Mouse (Mus musculus) T-cell, adult 2 months (primary cell): ENCODE measurements around the gene Prune2.

Experiments used
- DNase-seq: peaks from one replicate; pipeline ENCODE4 v3.0.0; 2022; ENCODE audit warnings: low spot score

Gene Prune2

DNA sequence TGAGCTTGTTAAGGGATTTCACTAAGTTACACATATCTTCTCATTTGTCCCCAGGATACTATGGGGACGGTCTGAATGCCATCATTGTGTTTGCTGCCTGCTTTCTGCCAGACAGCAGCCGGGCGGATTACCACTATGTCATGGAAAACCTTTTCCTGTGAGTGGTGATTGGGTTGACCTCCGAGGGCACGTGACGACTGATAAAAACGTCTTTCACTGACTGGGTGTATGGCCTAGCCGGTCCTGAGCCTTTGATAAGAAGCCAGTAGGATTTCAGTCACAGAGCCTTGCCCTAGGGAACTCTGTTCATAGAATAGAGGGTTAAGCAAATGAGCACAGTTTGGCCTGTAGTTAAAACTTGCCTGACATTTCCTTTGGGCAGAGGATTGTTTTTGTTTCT is 243.1 kb downstream of the Prune2 start:
- DNase-seq, result no peak

DNA sequence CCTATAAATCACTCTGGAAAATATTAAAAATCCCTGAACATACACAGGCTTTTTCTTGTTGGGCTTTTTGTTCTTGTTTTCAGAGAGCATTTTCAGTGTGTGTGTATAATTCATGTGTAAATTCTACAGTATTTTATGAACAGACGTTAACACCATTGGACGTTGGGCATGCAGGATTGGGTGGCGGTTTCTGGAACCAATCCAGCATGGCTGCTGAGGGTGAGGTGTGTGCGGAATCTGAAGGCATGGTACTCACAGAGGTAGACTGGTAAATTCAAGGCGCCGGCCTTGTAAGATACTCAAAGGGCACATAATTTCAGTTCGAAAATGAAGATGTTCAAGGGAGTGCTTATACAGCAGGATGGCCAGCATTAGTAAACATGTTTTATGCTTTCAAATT is 251.2 kb downstream of the Prune2 start:
- no peak for DNase-seq

DNA sequence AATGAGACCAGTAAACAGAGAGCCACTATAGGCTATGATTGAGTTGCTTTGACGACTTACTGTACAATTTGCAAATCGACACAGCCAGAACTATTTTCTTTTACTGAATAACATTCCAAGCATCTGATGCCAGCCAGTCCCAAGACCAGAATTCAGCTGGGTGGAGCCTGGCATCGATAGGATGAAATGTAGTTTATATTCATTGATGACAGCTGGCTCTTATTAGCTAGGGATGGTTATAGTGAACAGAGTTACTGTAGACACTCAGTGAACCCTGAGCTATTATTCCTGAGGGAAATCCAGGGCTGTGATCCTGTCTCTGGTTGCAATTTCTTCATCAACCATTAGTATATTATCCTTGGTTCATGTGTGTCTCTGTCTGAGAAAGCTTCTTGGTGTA is 254.6 kb downstream of the Prune2 start:
- no peak for DNase-seq

DNA sequence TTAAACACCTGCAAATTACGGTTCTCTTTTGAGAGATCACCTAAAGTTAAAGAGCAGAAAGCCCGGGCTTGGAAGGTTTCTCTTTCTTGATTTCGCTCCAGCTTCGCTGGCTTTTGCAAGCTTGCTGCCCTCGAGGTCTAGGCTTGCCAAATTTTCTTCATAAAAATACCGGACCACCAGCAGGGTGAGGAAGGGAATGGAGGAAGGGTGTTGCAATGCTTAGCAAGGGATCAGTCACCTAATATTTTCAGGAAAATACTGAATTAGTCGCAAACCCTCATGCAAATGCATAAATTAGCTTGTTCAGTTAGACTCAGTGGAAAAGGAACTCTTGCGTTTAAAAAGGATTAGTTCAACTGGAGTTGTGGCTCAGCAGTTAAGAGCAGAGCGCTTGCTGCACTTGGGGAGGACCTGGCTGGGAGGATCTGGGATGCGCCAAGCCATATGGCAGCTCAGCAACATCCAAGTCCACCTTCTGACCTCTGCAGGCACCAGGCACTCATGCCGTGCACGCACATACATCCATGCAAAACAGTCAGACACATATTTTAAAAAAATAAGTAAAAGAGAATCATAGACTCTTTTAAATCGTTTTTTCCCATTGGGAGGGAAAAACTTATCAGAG is 259.1 kb downstream of the Prune2 start:
- DNase-seq, result no peak

DNA sequence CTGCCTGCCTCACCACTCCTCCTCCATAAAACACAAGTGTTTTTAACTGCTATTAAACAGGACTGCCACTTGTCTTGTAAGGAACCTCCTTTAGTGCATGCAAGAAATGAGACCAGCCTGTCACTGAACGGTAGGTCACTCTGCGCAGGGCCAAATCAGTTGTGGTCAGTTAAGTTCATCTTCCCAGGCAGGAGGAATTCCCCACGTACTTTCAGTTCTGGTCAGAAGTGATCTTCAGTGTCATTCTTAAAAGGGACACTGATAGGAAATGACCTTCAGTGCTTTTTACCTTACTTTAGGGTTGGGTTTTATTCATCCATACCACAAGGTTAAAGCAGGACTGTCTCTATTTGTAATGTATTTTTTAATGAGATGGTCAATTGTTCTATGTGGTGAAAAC is 262.3 kb downstream of the Prune2 start:
- DNase-seq, result no peak

DNA sequence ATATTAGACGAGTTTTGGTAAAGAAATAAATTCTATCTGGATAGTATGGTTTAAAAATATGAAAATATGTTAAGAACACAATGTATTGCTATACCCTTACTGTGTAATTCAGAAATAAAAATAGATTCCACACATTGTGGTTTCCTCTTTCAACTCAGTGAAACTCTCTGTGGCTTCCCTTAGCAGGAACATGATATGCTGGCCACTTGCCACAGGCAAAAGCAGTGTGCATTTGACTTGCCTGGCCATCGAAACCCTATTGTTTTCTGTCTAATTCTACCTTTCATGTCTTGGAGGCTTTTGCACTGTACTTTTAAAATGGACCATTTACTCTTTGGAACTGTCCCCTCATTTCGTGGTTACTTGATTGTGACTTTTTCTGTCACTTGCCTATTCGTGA is 267.9 kb downstream of the Prune2 start:
- no peak for DNase-seq

DNA sequence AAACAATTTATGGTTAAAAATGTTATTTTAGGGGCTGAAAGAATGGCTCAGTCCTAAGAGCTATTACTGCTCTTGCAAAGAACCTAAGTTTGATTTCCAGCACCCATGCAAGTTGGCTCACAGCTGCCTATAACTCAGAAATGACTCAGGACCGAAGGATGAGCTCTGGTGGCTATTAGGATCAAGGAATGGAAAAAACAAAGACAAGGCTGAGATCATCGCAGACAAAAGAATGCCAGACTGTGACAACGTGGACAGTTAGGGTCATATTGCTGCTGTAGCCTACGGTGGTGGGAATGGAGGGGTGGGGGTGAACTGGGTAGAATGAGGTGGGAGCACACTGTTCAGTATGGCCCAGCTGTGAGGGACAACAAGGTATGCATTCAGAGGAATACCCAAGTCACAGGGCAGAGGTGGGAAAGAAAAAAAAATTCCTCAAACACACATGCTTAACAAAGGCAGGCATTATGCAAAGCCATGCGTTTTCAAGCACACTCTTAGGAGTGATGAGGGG is 269.7 kb downstream of the Prune2 start:
- no peak for DNase-seq

DNA sequence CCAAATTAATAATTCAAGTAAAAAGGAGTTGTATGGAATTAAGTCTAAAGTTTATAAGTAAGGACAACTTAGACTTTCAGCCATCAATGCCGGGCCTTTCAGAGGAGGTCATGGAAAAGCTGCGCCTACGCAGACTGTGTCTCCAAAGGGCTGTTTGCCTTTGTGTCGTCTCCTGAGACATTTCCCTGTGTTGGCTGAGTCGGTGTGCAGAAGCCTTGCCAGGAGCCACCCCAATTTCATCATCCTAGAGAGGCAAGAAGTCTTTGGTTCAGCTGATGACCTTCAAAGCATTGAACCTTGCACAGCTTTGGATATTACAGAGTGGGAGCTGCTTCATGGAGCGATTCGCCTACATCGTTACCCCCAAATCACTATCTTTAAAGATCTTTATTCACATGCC is 270.2 kb downstream of the Prune2 start:
- no peak for DNase-seq

DNA sequence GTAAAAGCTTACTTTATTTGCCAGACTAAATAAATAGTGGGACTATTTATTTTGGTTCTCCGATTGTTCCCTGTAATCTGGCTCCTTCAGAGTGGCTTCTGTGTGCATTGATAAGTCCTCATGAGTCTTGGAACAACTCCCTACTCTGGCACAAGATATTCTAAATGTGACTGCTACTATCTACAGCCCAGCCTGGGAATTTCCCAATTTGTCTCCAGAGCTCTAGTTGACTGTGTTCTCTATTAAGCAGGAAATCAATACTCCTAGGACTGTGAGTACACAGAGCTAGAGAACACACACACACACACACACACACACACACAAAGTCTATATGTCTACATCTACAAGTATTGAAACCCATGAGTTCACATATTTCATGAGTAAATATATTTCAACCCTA is 274.1 kb downstream of the Prune2 start:
- no peak for DNase-seq

DNA sequence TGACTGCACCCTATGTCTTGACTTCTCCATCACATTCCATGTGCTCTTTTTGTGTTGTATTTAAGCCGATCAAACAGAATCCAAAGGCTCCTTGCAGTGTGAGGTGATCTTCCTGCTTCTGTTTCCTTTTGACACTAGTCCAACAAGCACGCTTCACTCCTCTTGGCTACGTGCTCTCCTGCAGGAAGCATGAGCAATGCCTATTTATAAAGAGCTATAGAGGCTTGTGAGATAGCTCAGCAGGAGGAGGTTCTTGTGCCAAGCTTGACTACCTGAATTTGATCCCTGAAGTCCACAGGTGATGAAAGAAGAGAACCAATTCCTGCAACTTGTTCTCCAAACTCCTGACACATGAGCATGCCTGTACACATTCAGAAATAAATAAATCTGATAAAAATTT is 282.6 kb downstream of the Prune2 start:
- DNase-seq, result no peak

DNA sequence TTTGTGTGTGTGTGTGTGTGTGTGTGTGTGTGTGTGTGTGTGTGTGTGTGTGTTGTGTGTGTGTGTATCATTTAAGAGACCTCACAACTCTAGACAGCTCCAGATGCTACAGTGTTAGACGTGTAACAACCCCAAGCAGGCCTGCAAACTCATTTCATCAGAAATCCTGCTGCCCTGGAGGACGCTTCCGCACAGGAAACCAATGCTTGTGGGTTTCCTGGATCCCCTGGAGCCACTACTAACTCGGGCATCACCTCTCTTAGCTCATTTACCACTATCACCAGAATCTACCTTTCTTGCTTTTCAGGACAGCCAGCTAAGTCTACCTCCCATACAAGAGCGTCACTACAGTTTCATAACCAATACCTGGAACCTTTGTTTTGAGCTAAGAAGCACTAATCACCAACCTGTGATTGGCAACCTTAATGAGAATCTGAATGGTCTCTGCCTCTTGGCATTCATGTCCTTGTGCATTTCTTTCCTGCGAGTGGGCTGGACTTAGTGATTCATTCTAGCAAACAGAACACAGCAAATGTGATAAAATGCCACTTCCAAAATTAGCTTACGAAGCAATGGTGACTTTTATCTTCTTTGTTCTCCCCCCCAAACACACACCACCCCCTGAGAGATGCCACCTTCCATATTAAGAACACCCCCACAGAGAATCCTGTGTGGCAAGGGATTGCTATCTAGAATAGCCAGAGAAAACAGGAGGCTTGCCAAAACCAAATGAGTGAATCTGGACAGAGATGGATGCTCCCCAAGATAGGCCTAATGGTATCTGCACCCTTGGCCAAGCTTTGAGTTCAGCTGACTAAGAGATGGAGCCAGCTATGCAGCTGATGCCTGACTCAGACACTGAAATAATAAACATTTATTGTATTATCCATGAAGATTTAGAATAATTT is 284.5 kb downstream of the Prune2 start:
- no peak for DNase-seq

DNA sequence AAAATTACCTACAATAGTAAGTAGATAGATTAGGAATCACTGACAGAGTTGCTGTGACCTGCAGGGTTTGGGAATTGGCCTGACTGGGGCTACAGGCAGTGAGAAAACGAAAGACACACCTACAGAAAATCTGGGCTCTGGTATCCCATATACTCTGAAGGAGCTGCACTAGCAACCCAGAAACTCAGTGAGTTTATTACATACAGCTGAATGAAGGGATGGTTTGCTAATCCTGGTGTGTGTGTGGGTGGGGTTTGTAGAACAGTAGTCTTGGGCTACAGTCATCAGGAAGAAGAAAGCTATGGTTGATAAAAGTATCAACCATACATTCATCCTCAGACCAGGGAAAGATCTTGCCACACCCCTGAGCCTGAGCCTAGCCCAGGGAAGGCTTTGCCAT is 285.3 kb downstream of the Prune2 start:
- DNase-seq, result no peak

DNA sequence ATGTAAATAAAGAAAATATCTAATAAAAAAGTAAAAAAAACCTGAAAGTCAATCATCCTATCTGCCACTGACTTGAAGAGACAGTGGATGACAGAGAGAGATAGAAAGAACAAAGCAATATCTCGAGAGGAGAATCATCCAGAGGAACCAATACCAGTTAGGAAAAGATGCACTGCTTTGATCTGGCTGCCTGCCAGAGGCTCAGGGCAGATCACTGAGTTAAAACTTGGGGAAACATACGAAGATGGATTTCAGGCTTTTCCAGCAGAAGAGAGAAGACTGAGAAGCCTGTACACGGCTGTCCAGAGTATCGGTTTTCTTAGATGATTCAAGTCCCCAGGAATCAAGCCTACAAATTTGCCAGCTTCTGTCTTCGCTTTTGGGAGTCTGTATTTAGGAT is 287.0 kb downstream of the Prune2 start:
- no peak for DNase-seq

DNA sequence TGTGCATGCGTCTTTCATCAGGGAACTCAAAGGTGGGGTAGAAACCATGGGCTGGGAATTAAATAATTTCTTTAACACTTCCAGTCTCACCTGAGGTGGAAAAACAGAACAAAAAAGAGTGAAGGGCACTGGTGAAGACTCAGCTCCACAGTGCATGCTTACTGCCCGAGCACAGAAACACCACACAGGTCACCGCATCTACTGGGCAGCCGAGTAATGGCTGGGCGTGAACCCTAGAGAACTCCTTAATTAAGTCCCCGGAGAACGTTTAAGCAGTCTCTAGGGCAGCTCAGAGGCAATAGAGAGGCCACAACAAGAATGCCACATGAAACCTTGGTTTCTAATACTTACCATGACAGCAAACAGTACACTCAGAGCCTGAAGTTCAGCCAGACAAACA is 288.6 kb downstream of the Prune2 start:
- DNase-seq, result no peak

DNA sequence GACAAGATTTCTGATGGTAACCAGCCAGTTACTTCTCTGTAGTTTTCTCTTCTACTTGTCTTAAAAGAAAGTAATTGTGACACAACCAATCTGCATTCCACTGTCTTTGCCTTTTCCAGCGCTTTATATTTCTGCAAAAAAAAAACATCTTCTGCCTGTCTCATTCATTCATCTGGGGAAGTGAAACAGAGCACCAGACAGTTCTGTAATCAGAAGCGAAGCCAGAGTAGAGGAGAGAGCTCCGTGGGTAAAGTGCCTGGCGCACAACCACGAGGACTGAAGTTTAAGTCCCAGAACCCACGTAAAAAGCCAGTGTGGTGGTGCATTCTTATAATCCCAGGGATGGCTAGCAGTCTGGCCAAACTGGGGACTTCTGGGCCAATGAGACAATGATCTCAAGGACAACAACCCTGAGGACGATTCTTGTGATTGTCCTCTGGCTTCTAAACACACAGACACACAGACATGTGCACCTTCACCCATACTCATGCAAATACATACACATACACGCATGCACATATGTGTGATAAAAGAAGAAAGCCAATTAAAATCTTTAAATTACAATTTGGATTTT is 291.5 kb downstream of the Prune2 start:
- no peak for DNase-seq

DNA sequence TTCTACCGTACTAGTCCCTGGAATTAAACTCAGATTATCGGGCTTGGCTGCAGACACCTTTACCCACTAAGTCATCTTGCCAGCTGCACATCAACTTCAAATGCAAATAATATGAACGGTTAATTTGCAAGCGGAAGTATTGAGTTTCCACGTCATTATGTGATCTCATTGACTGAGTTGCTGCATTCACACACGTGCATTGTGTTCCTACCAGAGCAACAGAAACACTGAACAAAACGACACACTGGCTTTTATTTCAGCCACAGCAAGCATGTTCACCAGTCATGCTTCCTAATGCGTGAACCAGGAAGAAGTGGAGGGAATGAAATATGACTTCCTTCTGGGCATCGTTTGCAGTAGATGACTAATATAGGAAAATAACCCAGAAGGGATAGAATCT is 293.8 kb downstream of the Prune2 start:
- DNase-seq, result no peak

DNA sequence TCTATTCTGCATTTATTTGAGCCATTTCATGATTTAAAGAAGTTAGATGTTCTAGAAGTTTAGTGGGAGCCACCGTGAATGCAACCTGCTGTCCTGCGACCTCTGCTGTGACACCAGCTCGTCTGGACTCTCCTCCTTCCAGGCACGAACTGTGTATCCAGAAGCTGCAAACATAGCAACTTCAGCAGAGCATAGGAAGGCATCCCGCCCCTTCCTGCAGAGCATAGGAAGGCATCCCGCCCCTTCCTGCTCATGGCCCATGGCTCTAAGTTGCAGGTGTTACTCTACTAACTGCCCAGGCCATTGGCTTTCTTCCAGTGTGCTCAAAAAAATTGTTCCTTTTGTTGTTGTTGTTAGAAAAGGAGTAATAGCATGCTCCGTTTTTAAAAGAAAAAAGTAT is 294.9 kb downstream of the Prune2 start:
- no peak for DNase-seq

DNA sequence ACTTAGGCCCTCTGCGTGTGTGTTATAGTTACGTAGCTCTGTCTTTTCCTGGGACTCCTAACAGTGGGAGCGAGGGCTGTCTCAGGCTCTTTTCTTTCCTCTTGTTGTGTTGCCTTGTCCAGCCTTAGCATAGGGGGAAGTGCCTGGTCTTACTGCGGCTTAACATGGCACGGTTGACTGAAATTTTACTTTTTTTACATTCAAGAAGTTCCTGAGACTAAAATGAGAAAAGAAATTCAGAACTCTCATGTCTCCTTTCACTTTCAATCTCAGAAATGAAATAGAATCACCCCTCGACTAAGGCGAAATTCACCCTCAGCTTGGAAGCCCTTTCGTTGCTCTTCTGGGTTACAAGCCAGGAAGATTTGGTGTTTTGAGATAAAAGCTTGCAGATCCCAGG is 295.5 kb downstream of the Prune2 start:
- DNase-seq, result no peak

DNA sequence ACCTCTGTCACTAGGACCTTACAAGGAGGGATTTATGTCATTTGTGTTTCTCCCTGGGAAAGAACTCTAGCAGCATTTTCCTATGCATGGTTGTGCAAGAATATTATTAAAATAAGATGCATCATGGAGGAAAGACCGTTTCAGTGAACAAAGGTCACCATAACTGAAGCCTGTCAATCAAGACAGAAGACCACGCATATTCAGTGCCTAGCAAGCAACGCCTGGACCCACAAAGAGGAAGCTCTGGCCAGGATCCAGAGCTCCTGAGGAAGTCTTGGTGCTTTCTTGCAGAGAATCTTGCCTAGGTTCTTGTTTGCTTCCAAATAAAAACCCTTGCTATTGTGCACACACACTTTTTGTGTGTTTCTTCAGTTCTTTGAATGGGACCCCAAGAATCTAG is 296.9 kb downstream of the Prune2 start:
- no peak for DNase-seq

DNA sequence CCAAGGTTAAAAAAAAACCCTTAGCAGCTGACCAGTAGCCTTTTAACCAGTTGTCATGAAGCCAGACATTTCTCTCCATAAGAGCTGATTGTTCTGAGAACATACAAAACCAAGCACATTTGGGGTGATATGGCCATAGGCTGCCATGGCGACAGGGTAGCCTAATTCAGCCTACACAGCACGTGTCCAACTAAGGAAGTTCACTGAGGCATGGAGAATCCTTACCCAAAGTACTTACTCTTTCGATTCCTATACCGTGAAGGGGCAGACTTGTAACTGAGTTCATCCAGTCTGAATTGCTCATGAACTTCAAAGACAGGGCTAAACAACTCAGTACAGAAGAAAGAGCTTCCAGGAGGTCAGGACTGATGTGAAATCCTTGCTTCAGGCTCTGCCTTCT is 299.6 kb downstream of the Prune2 start:
- no peak for DNase-seq

DNA sequence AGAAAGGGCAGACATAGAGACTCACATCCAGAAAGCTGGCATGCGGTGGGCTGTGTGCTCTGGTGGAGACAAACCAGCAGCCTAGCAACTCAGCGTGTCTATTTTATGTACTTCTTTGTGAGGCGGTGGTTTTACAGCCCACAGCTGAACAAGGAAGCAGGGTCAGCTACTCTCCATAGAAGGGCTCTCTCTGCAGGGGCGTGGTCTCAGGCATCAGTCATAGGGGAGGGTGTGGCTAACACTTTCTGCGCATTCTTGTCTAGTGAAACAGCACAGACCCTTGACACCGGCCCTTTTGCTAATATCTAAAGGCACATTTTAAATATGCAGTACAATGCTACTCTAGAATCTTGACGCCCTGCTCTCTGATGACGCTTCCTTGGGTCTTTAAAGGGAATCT is 300.5 kb downstream of the Prune2 start:
- DNase-seq, result no peak

DNA sequence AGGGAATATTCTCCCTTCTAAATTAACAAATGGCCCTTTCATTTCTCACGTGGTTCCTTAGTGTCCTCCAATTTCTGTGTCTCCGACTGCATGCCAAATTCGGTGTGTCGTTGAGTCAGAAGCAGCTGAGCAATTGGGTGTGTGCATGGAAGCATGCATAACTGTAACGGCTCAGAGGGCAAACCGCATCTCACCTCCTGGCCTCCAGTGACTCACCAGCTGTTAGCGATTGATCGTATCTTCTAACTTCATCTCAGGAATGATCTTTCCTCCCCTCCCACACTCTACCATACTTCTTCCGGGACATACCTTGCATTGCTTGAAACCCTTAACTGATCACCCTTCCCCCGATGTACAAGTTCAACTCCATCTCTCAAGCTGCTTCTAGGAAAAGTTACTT is 300.9 kb downstream of the Prune2 start:
- DNase-seq, result no peak

DNA sequence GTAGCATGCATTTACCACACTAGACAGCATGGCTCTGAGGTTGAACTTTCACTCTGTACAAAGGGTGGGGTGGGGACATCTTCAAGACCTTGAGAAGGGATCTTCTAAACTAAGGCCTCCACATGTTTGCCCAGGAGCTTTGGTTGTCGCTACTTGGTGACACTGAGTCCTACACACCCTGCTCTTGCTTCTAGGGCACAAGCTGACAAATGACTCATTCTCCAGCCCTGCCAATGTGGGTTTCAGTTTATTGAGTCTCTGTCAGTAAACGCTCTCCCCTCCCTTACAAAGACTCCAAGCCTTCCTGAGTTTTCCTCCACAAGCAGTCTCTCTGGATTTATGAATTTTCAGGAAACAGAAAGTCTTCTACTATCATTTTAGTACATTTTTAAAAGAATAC is 307.3 kb downstream of the Prune2 start:
- DNase-seq, result no peak
